Mouse (Mus musculus) kidney, postnatal 36 days (tissue): Measurements from ENCODE around the gene Prl3d1.
"Not testable (repeated sequence)": the region's sequence is repeated elsewhere in the genome, so short reads cannot be mapped to it uniquely, and the experiment has no call there.

Experiments used
- DNase-seq, 2 experiments: peaks; one replicate each; pipeline ENCODE4 v3.0.0; 2021 to 2022; ENCODE audit warnings: mixed read lengths in 2 of 2

Gene Prl3d1

GRCm38 (mm10) chr13:27093890-27094289, at the start of gene Prl3d1:
TSS of gene Prl3d1 (plus strand) at chr13:27094190.
- not testable (repeated sequence) for DNase-seq

- DNase-seq = no peak
Observed at GRCm38 (mm10) chr13:27057270-27057669, 36.7 kb upstream of the Prl3d1 start, which contains the start of gene Prl. TSS of gene Prl (plus strand) at chr13:27057570.

GRCm38 (mm10) chr13:27059177-27059576, 34.8 kb upstream of the Prl3d1 start:
- no peak for DNase-seq

GRCm38 (mm10) chr13:27121398-27121797, 27.4 kb downstream of the Prl3d1 start, which contains the start of gene Prl3d2:
TSS of gene Prl3d2 (plus strand) at chr13:27121698.
- DNase-seq = not testable (repeated sequence)

GRCm38 (mm10) chr13:27148264-27148663, 54.3 kb downstream of the Prl3d1 start:
- DNase-seq = no peak
